Mouse (Mus musculus): ENCODE measurements at regions not wholly inside any gene's neighbourhood (a gene's known extent, or its start where the extent isn't known, plus 50 kb on each side); places are given as distances from the start of the nearest gene placed in this dataset.

DNA sequence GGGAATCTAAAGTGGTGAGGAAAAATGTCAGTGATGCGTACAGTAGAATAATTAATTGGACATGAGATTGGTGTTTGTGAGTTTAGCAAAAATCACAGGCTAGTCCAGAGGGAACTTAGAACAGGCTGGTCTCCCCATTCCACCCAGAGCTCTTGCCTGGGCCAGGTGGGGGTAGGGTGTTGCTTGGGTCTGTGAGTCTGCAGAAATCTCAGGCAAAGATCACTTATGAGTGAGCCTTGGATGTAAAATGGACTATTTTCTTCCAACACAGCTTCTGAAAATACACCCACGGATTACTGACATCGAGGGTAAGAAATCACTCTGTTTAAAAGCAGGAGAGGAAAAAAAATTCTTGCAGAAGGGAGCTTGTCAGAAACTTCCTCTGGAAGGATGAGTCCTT, 159.1 kb downstream of the Diras2 start:
- ATAC-seq (replicated peaks; ENCODE audit: low FRiP score): no peak
- Histone ChIP-seq H3K4me2 (ENCODE audit: low read depth, low read length, severe bottlenecking) (no peak overlapping the region), H3K27ac (ENCODE audit: low read depth, low read length) (no peak overlapping the region), H3K36me3 (ENCODE audit: control insufficient read depth, insufficient read depth, low read length) (no peaks in the 10 kb centered on the region), H3K27me3 (ENCODE audit: control insufficient read depth, insufficient read depth, low read length) (no peaks in the 10 kb centered on the region), H3K4me1 (replicated peaks; ENCODE audit: control insufficient read depth, insufficient read depth, low read length) (no peaks in the 10 kb centered on the region), H3K9ac (ENCODE audit: low read length) (no peak overlapping the region), H3K4me3 (ENCODE audit: low read depth, low read length) (no peak overlapping the region), H3K9me3 (ENCODE audit: control insufficient read depth, low read length) (no peaks in the 10 kb centered on the region)
- 92% methylated on average over 3 of the region's 3 CpGs for WGBS
- DNase-seq (ENCODE audit: low spot score): no peak

DNA sequence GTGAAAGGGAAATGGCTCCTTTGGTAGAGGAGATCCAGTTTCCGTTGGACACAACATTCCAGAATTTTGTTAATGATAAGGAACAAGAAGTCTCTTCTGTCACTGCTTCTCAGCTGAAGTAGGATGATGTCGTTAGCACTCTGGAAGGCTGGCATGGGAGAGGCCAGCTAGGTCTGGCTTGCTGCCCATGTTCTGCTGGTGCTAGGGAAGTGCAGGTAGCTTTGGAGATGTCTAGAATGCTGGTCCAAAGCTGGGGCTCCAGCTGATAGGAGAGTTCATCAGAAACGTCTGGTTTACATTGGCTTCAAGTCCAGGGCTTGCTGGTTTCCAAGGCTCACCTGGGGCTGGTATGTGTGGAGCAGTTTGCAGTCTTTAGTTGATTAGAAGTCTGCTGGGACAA, 156.3 kb downstream of the Diras2 start:
- Histone ChIP-seq H3K9ac (ENCODE audit: low read length) (no peak overlapping the region), H3K27ac (ENCODE audit: low read depth, low read length) (no peak overlapping the region), H3K9me3 (ENCODE audit: control insufficient read depth, low read length) (no peaks in the 10 kb centered on the region; the same call in 1 of the 2 replicates), H3K4me2 (ENCODE audit: low read depth, low read length, severe bottlenecking) (no peak overlapping the region), H3K4me3 (ENCODE audit: low read depth, low read length) (no peak overlapping the region), H3K4me1 (replicated peaks; ENCODE audit: control insufficient read depth, insufficient read depth, low read length) (no peaks in the 10 kb centered on the region), H3K27me3 (ENCODE audit: control insufficient read depth, insufficient read depth, low read length) (no peaks in the 10 kb centered on the region), H3K36me3 (ENCODE audit: control insufficient read depth, insufficient read depth, low read length) (no peaks in the 10 kb centered on the region)
- no peak for DNase-seq (ENCODE audit: low spot score)
- WGBS: 81% methylated on average over 3 of the region's 3 CpGs
- ATAC-seq (replicated peaks; ENCODE audit: low FRiP score): no peak

DNA sequence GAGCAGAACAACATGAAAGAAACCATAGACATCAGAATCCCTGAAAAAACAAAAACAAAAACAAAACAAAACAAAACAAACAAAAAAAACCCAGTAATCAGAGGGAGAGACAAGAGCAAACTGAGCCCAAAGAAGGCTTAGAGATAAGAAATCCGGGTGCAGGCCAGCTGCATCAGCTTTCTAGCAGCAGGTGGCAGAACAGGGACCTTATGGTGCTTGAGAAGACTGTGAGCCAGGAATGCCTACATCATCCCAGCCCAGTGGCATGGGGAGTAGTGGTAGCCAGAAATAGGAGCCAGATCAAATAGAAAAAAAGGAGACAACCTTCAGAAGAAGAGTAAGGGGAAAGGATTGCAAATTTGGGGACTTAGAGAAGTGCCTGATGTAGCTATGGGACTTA, 152.8 kb downstream of the Diras2 start:
- H3K4me3 ChIP-seq (ENCODE audit: low read depth, low read length): no peak overlapping the region
- 61% methylated on average over 1 of the region's 1 CpGs for WGBS
- no peaks in the 10 kb centered on the region for H3K27me3 ChIP-seq (ENCODE audit: control insufficient read depth, insufficient read depth, low read length)
- H3K36me3 ChIP-seq (ENCODE audit: control insufficient read depth, insufficient read depth, low read length): no peaks in the 10 kb centered on the region
- no peaks in the 10 kb centered on the region for H3K4me1 ChIP-seq (replicated peaks; ENCODE audit: control insufficient read depth, insufficient read depth, low read length)
- H3K9me3 ChIP-seq (ENCODE audit: control insufficient read depth, low read length): no peaks in the 10 kb centered on the region; the same call in 1 of the 2 replicates
- no peak overlapping the region for H3K9ac ChIP-seq (ENCODE audit: low read length)
- no peak overlapping the region for H3K27ac ChIP-seq (ENCODE audit: low read depth, low read length)
- ATAC-seq (replicated peaks; ENCODE audit: low FRiP score) (no peak), DNase-seq (ENCODE audit: low spot score) (no peak)
- no peak overlapping the region for H3K4me2 ChIP-seq (ENCODE audit: low read depth, low read length, severe bottlenecking)

DNA sequence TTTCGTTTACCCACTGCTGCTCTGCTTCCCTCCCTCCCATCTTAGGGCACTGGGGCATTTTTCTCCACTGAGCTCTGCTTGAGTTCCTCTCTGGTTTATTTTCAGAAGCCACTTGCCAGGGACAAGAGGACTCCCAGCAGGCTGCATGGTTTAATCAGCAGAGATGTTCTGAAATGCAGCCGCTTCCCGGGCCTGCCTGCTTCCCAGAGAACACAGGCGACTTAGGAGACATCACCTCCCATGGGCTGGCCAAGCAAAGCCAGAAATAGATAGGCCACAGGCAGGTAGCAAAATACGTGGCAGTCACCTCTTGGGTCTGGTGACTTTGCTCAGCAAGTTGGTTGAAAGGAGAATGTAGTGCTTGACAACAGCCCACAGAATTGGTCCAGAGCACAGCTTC, 141.8 kb downstream of the Diras2 start:
- Histone ChIP-seq H3K27me3 (ENCODE audit: control insufficient read depth, insufficient read depth, low read length) (no peaks in the 10 kb centered on the region), H3K36me3 (ENCODE audit: control insufficient read depth, insufficient read depth, low read length) (no peaks in the 10 kb centered on the region), H3K27ac (ENCODE audit: low read depth, low read length) (no peak overlapping the region), H3K4me3 (ENCODE audit: low read depth, low read length) (no peak overlapping the region), H3K9ac (ENCODE audit: low read length) (no peak overlapping the region), H3K9me3 (ENCODE audit: control insufficient read depth, low read length) (no peaks in the 10 kb centered on the region), H3K4me1 (replicated peaks; ENCODE audit: control insufficient read depth, insufficient read depth, low read length) (no peaks in the 10 kb centered on the region), H3K4me2 (ENCODE audit: low read depth, low read length, severe bottlenecking) (no peak overlapping the region)
- WGBS: 86% methylated on average over 5 of the region's 5 CpGs
- ATAC-seq (replicated peaks; ENCODE audit: low FRiP score) (no peak), DNase-seq (ENCODE audit: low spot score) (no peak)

DNA sequence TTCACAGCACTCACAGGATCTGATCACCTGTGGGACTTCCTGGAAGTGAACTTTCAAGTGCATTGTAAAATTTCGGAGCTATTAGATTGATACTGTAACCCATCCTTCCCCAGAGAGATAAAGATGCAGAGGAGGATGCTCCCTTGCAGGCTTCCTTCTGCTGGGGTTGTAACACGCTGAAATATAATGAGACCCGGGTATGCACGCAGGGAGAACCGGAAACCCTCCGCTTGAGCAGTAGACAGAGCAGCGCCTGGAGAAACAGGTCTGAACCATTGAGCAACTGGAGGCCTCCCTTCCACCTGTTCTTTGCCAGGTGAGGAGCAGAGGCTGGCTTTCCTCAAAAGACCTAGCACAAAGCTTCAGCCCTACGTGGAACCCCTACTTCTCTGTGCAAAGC, 135.3 kb downstream of the Diras2 start:
- Histone ChIP-seq H3K36me3 (ENCODE audit: control insufficient read depth, insufficient read depth, low read length) (no peaks in the 10 kb centered on the region), H3K4me3 (ENCODE audit: low read depth, low read length) (no peak overlapping the region), H3K27me3 (ENCODE audit: control insufficient read depth, insufficient read depth, low read length) (no peaks in the 10 kb centered on the region), H3K9ac (ENCODE audit: low read length) (no peak overlapping the region), H3K27ac (ENCODE audit: low read depth, low read length) (no peak overlapping the region), H3K9me3 (ENCODE audit: control insufficient read depth, low read length) (no peaks in the 10 kb centered on the region), H3K4me2 (ENCODE audit: low read depth, low read length, severe bottlenecking) (no peak overlapping the region), H3K4me1 (replicated peaks; ENCODE audit: control insufficient read depth, insufficient read depth, low read length) (no peaks in the 10 kb centered on the region)
- WGBS: 90% methylated on average over 8 of the region's 8 CpGs
- ATAC-seq (replicated peaks; ENCODE audit: low FRiP score) (no peak), DNase-seq (ENCODE audit: low spot score) (no peak)

GRCm38 (mm10) chr13:52398344-52398743, 132.7 kb downstream of the Diras2 start:
- DNase-seq (ENCODE audit: low spot score): no peak
- H3K9ac ChIP-seq (ENCODE audit: low read length): no peak overlapping the region
- H3K4me2 ChIP-seq (ENCODE audit: low read depth, low read length, severe bottlenecking): no peak overlapping the region
- no peaks in the 10 kb centered on the region for H3K36me3 ChIP-seq (ENCODE audit: control insufficient read depth, insufficient read depth, low read length)
- 75% methylated on average over 6 of the region's 6 CpGs for WGBS
- H3K27ac ChIP-seq (ENCODE audit: low read depth, low read length): no peak overlapping the region
- no peaks in the 10 kb centered on the region for H3K9me3 ChIP-seq (ENCODE audit: control insufficient read depth, low read length)
- H3K4me1 ChIP-seq (replicated peaks; ENCODE audit: control insufficient read depth, insufficient read depth, low read length): no peaks in the 10 kb centered on the region
- H3K4me3 ChIP-seq (ENCODE audit: low read depth, low read length): no peak overlapping the region
- no peak for ATAC-seq (replicated peaks; ENCODE audit: low FRiP score)
- no peaks in the 10 kb centered on the region for H3K27me3 ChIP-seq (ENCODE audit: control insufficient read depth, insufficient read depth, low read length)

- no peak overlapping the region for H3K4me2 ChIP-seq (ENCODE audit: low read depth, low read length, severe bottlenecking)
- DNase-seq (ENCODE audit: low spot score): no peak
- no peaks in the 10 kb centered on the region for H3K36me3 ChIP-seq (ENCODE audit: control insufficient read depth, insufficient read depth, low read length)
- no peak overlapping the region for H3K9ac ChIP-seq (ENCODE audit: low read length)
- no peaks in the 10 kb centered on the region for H3K27me3 ChIP-seq (ENCODE audit: control insufficient read depth, insufficient read depth, low read length)
- WGBS: 95% methylated on average over 2 of the region's 2 CpGs
- no peak overlapping the region for H3K27ac ChIP-seq (ENCODE audit: low read depth, low read length)
- H3K9me3 ChIP-seq (ENCODE audit: control insufficient read depth, low read length): no peaks in the 10 kb centered on the region
- no peaks in the 10 kb centered on the region for H3K4me1 ChIP-seq (replicated peaks; ENCODE audit: control insufficient read depth, insufficient read depth, low read length)
- H3K4me3 ChIP-seq (ENCODE audit: low read depth, low read length): no peak overlapping the region
- ATAC-seq (replicated peaks; ENCODE audit: low FRiP score): no peak
These were observed 131.9 kb downstream of the Diras2 start for GRCm38 (mm10) chr13:52399143-52399542.

DNA sequence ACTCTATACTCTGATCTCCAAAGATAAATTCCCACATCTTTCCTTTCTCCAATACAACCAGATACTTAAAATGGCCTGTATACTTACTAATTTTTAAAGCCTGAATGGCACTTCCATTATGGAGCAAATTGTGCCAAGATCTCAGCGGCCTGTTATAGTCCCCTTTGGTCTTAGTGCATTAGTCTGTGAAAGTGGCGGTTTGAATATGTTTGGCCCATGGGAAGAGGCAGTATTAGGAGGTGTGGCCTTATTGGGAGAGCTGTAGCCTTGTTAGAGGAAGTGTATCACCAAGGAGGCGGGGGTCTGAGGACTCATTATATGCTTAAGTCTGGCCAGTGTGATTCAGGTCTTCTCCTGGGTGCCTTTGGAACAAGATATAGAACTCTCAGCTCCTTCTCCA, 127.3 kb downstream of the Diras2 start:
- H3K27ac ChIP-seq (ENCODE audit: low read depth, low read length): no peak overlapping the region
- ATAC-seq (replicated peaks; ENCODE audit: low FRiP score) (no peak), DNase-seq (ENCODE audit: low spot score) (no peak)
- H3K4me1 ChIP-seq (replicated peaks; ENCODE audit: control insufficient read depth, insufficient read depth, low read length): no peaks in the 10 kb centered on the region
- WGBS: 66% methylated on average over 3 of the region's 3 CpGs
- H3K36me3 ChIP-seq (ENCODE audit: control insufficient read depth, insufficient read depth, low read length): no peaks in the 10 kb centered on the region
- H3K9me3 ChIP-seq (ENCODE audit: control insufficient read depth, low read length): no peaks in the 10 kb centered on the region
- H3K9ac ChIP-seq (ENCODE audit: low read length): no peak overlapping the region
- H3K4me3 ChIP-seq (ENCODE audit: low read depth, low read length): no peak overlapping the region
- no peaks in the 10 kb centered on the region for H3K27me3 ChIP-seq (ENCODE audit: control insufficient read depth, insufficient read depth, low read length)
- no peak overlapping the region for H3K4me2 ChIP-seq (ENCODE audit: low read depth, low read length, severe bottlenecking)

GRCm38 (mm10) chr13:52416301-52416700, 114.8 kb downstream of the Diras2 start:
- Histone ChIP-seq H3K36me3 (ENCODE audit: control insufficient read depth, insufficient read depth, low read length) (no peaks in the 10 kb centered on the region), H3K27ac (ENCODE audit: low read depth, low read length) (no peak overlapping the region), H3K9me3 (ENCODE audit: control insufficient read depth, low read length) (0 out of 2 replicates have a peak, but pooled peaks cover 4% of the 10 kb centered on the region), H3K4me1 (replicated peaks; ENCODE audit: control insufficient read depth, insufficient read depth, low read length) (no peaks in the 10 kb centered on the region), H3K4me3 (ENCODE audit: low read depth, low read length) (no peak overlapping the region), H3K9ac (ENCODE audit: low read length) (no peak overlapping the region), H3K4me2 (ENCODE audit: low read depth, low read length, severe bottlenecking) (no peak overlapping the region), H3K27me3 (ENCODE audit: control insufficient read depth, insufficient read depth, low read length) (no peaks in the 10 kb centered on the region)
- DNase-seq (ENCODE audit: low spot score) (no peak), ATAC-seq (replicated peaks; ENCODE audit: low FRiP score) (no peak)
- WGBS: 59% methylated on average over 1 of the region's 1 CpGs
